Mouse (Mus musculus) liver, embryonic 11.5 days (tissue): ENCODE measurements at regions not wholly inside any gene's neighbourhood (a gene's known extent, or its start where the extent isn't known, plus 50 kb on each side); places are given as distances from the start of the nearest gene placed in this dataset.

Experiments
- ATAC-seq: fragments of 200-750 bp; cut with Nextera tagmentation; replicated peaks from 2 replicates; pipeline ENCODE4 v1.8.0; 2017; ENCODE audit warnings: moderate number of reproducible peaks, mild to moderate bottlenecking, moderate TSS enrichment, moderate library complexity; ENCODE audit not compliant: low FRiP score
- DNase-seq: peaks from one replicate; pipeline ENCODE4 v3.0.0-alpha.2; 2017; ENCODE audit warnings: low spot score
- H3K27ac ChIP-seq: fragments of 300-500 bp; sonication (generic); 2 replicates; pipeline ENCODE4 v1.5.1; 2014; ENCODE audit warnings: mild to moderate bottlenecking, low read depth, low read length, control low read depth
- H3K27me3 ChIP-seq: fragments of 300-500 bp; sonication (generic); replicated peaks from 2 replicates; pipeline ENCODE4 v1.6.1; 2014; ENCODE audit warnings: low read length, mixed read lengths; ENCODE audit not compliant: control insufficient read depth, insufficient read depth
- H3K36me3 ChIP-seq: fragments of 300-500 bp; sonication (generic); 2 replicates; pipeline ENCODE4 v1.6.1; 2014; ENCODE audit warnings: mild to moderate bottlenecking, low read length, moderate library complexity, mixed read lengths; ENCODE audit not compliant: control insufficient read depth, insufficient read depth
- H3K4me1 ChIP-seq: fragments of 300-500 bp; sonication (generic); replicated peaks from 2 replicates; pipeline ENCODE4 v1.6.1; 2014; ENCODE audit warnings: low read length, mixed read lengths; ENCODE audit not compliant: control insufficient read depth, insufficient read depth
- H3K4me2 ChIP-seq: fragments of 300-500 bp; sonication (generic); 2 replicates; pipeline ENCODE4 v1.6.1; 2014; ENCODE audit warnings: mild to moderate bottlenecking, control low read depth, moderate library complexity
- H3K4me3 ChIP-seq: fragments of 300-500 bp; sonication (generic); 2 replicates; pipeline ENCODE4 v1.5.1; 2014; ENCODE audit warnings: low read depth, low read length, control low read depth
- H3K9ac ChIP-seq: fragments of 300-500 bp; sonication (generic); 2 replicates; pipeline ENCODE4 v1.6.1; 2014; ENCODE audit warnings: low read depth, low read length, control low read depth
- H3K9me3 ChIP-seq: fragments of 300-500 bp; sonication (generic); 2 replicates; pipeline ENCODE4 v1.6.1; 2016; ENCODE audit warnings: low read length, inconsistent platforms, mixed read lengths; ENCODE audit not compliant: control insufficient read depth
- WGBS: fragments of 180-500 bp; shearing (Covaris S2); extraction: QIAGEN DNeasy Blood & Tissue Kit; methylation state at CpG from one replicate; pipeline ENCODE4 v1.1.7; 2014; 5-methylcytosine and 5-hydroxymethylcytosine counted together

GRCm38 (mm10) chr1:76835028-76835683 lies 679.7 kb downstream of the Epha4 start:
- Histone ChIP-seq H3K9me3 (no peaks in the 10 kb centered on the region), H3K9ac (no peak overlapping the region), H3K36me3 (no peaks in the 10 kb centered on the region), H3K4me3 (no peak overlapping the region), H3K4me1 (no peaks in the 10 kb centered on the region), H3K4me2 (no peak overlapping the region), H3K27me3 (no peaks in the 10 kb centered on the region), H3K27ac (no peak overlapping the region)
- ATAC-seq: no peak
- WGBS: 78% methylated on average over 6 of the region's 6 CpGs
- no peak for DNase-seq

GRCm38 (mm10) chr1:76849346-76849745 lies 665.5 kb downstream of the Epha4 start:
- H3K27me3 ChIP-seq: no peaks in the 10 kb centered on the region
- 46% methylated on average over 3 of the region's 3 CpGs for WGBS
- no peak overlapping the region for H3K4me2 ChIP-seq
- no peak for DNase-seq
- ATAC-seq: no peak
- no peaks in the 10 kb centered on the region for H3K4me1 ChIP-seq
- no peaks in the 10 kb centered on the region for H3K36me3 ChIP-seq
- H3K4me3 ChIP-seq: no peak overlapping the region
- no peaks in the 10 kb centered on the region for H3K9me3 ChIP-seq
- no peak overlapping the region for H3K27ac ChIP-seq
- H3K9ac ChIP-seq: no peak overlapping the region

GRCm38 (mm10) chr1:76866304-76866968 lies 648.5 kb downstream of the Epha4 start:
- H3K4me3 ChIP-seq: no peak overlapping the region
- no peaks in the 10 kb centered on the region for H3K27me3 ChIP-seq
- no peaks in the 10 kb centered on the region for H3K9me3 ChIP-seq
- H3K4me2 ChIP-seq: no peak overlapping the region
- no peaks in the 10 kb centered on the region for H3K4me1 ChIP-seq
- H3K36me3 ChIP-seq: no peaks in the 10 kb centered on the region
- DNase-seq (no peak), ATAC-seq (no peak)
- no peak overlapping the region for H3K9ac ChIP-seq
- WGBS: 79% methylated on average over 15 of the region's 15 CpGs
- H3K27ac ChIP-seq: no peak overlapping the region

GRCm38 (mm10) chr1:76873207-76873606 lies 641.7 kb downstream of the Epha4 start:
- no peak for DNase-seq
- 87% methylated on average over 4 of the region's 4 CpGs for WGBS
- Histone ChIP-seq H3K36me3 (no peaks in the 10 kb centered on the region), H3K9me3 (no peaks in the 10 kb centered on the region), H3K9ac (no peak overlapping the region), H3K4me1 (no peaks in the 10 kb centered on the region), H3K27ac (no peak overlapping the region), H3K27me3 (no peaks in the 10 kb centered on the region), H3K4me3 (no peak overlapping the region), H3K4me2 (no peak overlapping the region)
- no peak for ATAC-seq

GRCm38 (mm10) chr1:76880111-76880782 lies 634.6 kb downstream of the Epha4 start:
- H3K4me2 ChIP-seq: no peak overlapping the region
- no peak overlapping the region for H3K4me3 ChIP-seq
- H3K9me3 ChIP-seq: no peaks in the 10 kb centered on the region
- DNase-seq (no peak), ATAC-seq (no peak)
- no peaks in the 10 kb centered on the region for H3K27me3 ChIP-seq
- H3K36me3 ChIP-seq: no peaks in the 10 kb centered on the region
- no peaks in the 10 kb centered on the region for H3K4me1 ChIP-seq
- WGBS: 77% methylated on average over 6 of the region's 6 CpGs
- H3K9ac ChIP-seq: no peak overlapping the region
- H3K27ac ChIP-seq: no peak overlapping the region

GRCm38 (mm10) chr1:76880783-76881145 lies 634.1 kb downstream of the Epha4 start:
- H3K4me1 ChIP-seq: no peaks in the 10 kb centered on the region
- DNase-seq: no peak
- no peak overlapping the region for H3K27ac ChIP-seq
- no peak overlapping the region for H3K4me3 ChIP-seq
- H3K9me3 ChIP-seq: no peaks in the 10 kb centered on the region
- no peak for ATAC-seq
- 59% methylated on average over 4 of the region's 4 CpGs for WGBS
- H3K4me2 ChIP-seq: no peak overlapping the region
- no peaks in the 10 kb centered on the region for H3K27me3 ChIP-seq
- H3K36me3 ChIP-seq: no peaks in the 10 kb centered on the region
- H3K9ac ChIP-seq: no peak overlapping the region

GRCm38 (mm10) chr1:76896152-76896864 lies 618.6 kb downstream of the Epha4 start:
- no peaks in the 10 kb centered on the region for H3K36me3 ChIP-seq
- no peak for DNase-seq
- no peaks in the 10 kb centered on the region for H3K4me1 ChIP-seq
- 75% methylated on average over 17 of the region's 17 CpGs for WGBS
- ATAC-seq: no peak
- H3K4me3 ChIP-seq: no peak overlapping the region
- no peak overlapping the region for H3K9ac ChIP-seq
- no peaks in the 10 kb centered on the region for H3K9me3 ChIP-seq
- H3K27me3 ChIP-seq: no peaks in the 10 kb centered on the region
- no peak overlapping the region for H3K27ac ChIP-seq
- no peak overlapping the region for H3K4me2 ChIP-seq

- 69% methylated on average over 6 of the region's 7 CpGs for whole genome bisulfite sequencing
- Histone ChIP-seq H3K9me3 (no peaks in the 10 kb centered on the region), H3K4me1 (no peaks in the 10 kb centered on the region), H3K27me3 (no peaks in the 10 kb centered on the region), H3K4me3 (no peak overlapping the region), H3K4me2 (no peak overlapping the region), H3K36me3 (no peaks in the 10 kb centered on the region), H3K27ac (no peak overlapping the region), H3K9ac (no peak overlapping the region)
- DNase-seq: no peak
- no peak for ATAC-seq
These were observed 617.5 kb downstream of the Epha4 start for GRCm38 (mm10) chr1:76897431-76897830.
